Mouse (Mus musculus) spleen, postnatal 0 days (tissue): Measurements from ENCODE around the gene Ccdc188. TPM values are rescaled to one million over a fixed set of nuclear protein-coding genes. Genes with fewer than 3 reads are reported as not detected.

Experiments used
- polyA plus RNA-seq: library from polyadenylated mRNA; unstranded; fragments of >200 nt; fragmentation: Nextera tagmentation; extraction: Ambion mirVana; gene quantifications from 2 replicates; pipeline ENCODE4 v1.2.1, GENCODE M21; 2015

Ccdc188 gene
- polyA plus RNA-seq = not detected in 2 replicates

GRCm38 (mm10) chr16:18217579-18217978 lies at the start of gene Ccdc188:
TSS of gene Ccdc188 (plus strand) at chr16:18217879.

GRCm38 (mm10) chr16:18234671-18235388 lies 17.2 kb downstream of the Ccdc188 start, which contains the start of gene Zdhhc8:
TSS of gene Zdhhc8 (minus strand) at chr16:18235136.

GRCm38 (mm10) chr16:18248433-18249363 lies 31.0 kb downstream of the Ccdc188 start, which contains the start of the genes Trmt2a and Ranbp1:
TSS of gene Trmt2a (plus strand) at chr16:18248679.
TSS of gene Ranbp1 (minus strand) at chr16:18248732.

GRCm38 (mm10) chr16:18258221-18258620 lies 40.5 kb downstream of the Ccdc188 start, which contains the start of gene Gm49776:
TSS of gene Gm49776 (minus strand) at chr16:18258321.

Other genes starting within 250 kb of the Ccdc188 start
- 2.2 and 4.0 TPM in 2 replicates for gene Vpreb2, start 237.5 kb upstream of the Ccdc188 start, polyA plus RNA-seq
- 40.2 and 45.3 TPM in 2 replicates for gene Dgcr6, start 165.0 kb upstream of the Ccdc188 start, polyA plus RNA-seq
- 4.2 and 5.6 TPM in 2 replicates for gene Prodh, start 127.7 kb upstream of the Ccdc188 start, polyA plus RNA-seq
- 0.25 and 0.43 TPM in 2 replicates for gene Rtn4r, start 90.2 kb upstream of the Ccdc188 start, polyA plus RNA-seq
- 2.6 and 4.8 TPM in 2 replicates for gene Zdhhc8, start 17.3 kb downstream of the Ccdc188 start, polyA plus RNA-seq
- gene Trmt2a, start 30.8 kb downstream of the Ccdc188 start, polyA plus RNA-seq = 57.7 and 58.7 TPM in 2 replicates
- gene Ranbp1, start 30.9 kb downstream of the Ccdc188 start, polyA plus RNA-seq = 321 and 372 TPM in 2 replicates
- gene Gm49776, start 40.4 kb downstream of the Ccdc188 start, polyA plus RNA-seq = 3.4 TPM in 1 of 2 replicates, not detected in the other
- 16.1 and 17.9 TPM in 2 replicates for gene Dgcr8, start 71.4 kb downstream of the Ccdc188 start, polyA plus RNA-seq
- 75.2 and 81.4 TPM in 2 replicates for gene Tango2, start 130.2 kb downstream of the Ccdc188 start, polyA plus RNA-seq
- 19.8 and 27.9 TPM in 2 replicates for gene Arvcf, start 130.3 kb downstream of the Ccdc188 start, polyA plus RNA-seq
- 106 and 115 TPM in 2 replicates for gene Txnrd2, start 208.5 kb downstream of the Ccdc188 start, polyA plus RNA-seq
- gene Comt, start 209.0 kb downstream of the Ccdc188 start, polyA plus RNA-seq = 118 and 126 TPM in 2 replicates